Mouse (Mus musculus): ENCODE measurements around the gene Clcnkb. TPM values are rescaled to one million over a fixed set of nuclear protein-coding genes. Genes with fewer than 3 reads are reported as not detected.

Clcnkb gene
- total and polyA plus RNA-seq, 3 experiments: not detected

- Histone ChIP-seq H3K9me3 (replicated peaks; ENCODE audit: insufficient read depth, low read length) (no peaks in the 10 kb centered on the region), H3K4me1 (ENCODE audit: control insufficient read depth in 1 of 2, insufficient read depth in 2 of 2, low read length in 2 of 2) (no peaks in the 10 kb centered on the region; a peak in 1 of 4 replicates), H3K9ac (ENCODE audit: control insufficient read depth, low read depth, low read length, poor library complexity, severe bottlenecking) (no peak overlapping the region), H3K27me3 (ENCODE audit: control insufficient read depth in 1 of 2, insufficient read depth in 2 of 2, low read length in 2 of 2) (no peaks in the 10 kb centered on the region), H3K79me2 (ENCODE audit: control insufficient read depth, insufficient read depth, low read length, poor library complexity) (no peaks in the 10 kb centered on the region), H3K4me3 (ENCODE audit: control insufficient read depth in 1 of 2, insufficient read depth in 1 of 2, low read depth in 2 of 2, low read length in 2 of 2) (no peak overlapping the region), H3K27ac (ENCODE audit: control insufficient read depth, low read depth, low read length) (no peak overlapping the region), H3K36me3 (ENCODE audit: control insufficient read depth in 1 of 2, insufficient read depth in 2 of 2, low read length in 2 of 2) (no peaks in the 10 kb centered on the region)
- TF ChIP-seq ELF1 (IDR thresholded peaks at IDR 0.05; ENCODE audit: low read depth, low read length): no peak
- no peak for TF ChIP-seq POLR2AphosphoS2 (IDR thresholded peaks at IDR 0.05; ENCODE audit: low read length)
- no peak for TF ChIP-seq SMC3 (IDR thresholded peaks at IDR 0.05; ENCODE audit: low read depth, low read length)
- TF ChIP-seq CTCF (IDR thresholded peaks at IDR 0.05 in 2 of 3, conservative IDR thresholded peaks at IDR 0.05 in 1 of 3; ENCODE audit: control insufficient read depth in 1 of 3, insufficient read depth in 1 of 3, low read depth in 2 of 3, low read length in 3 of 3, poor library complexity in 1 of 3, severe bottlenecking in 1 of 3): no peak
- no peak for TF ChIP-seq ZC3H11A (IDR thresholded peaks at IDR 0.05; ENCODE audit: low read depth, low read length)
- TF ChIP-seq SIN3A (IDR thresholded peaks at IDR 0.05; ENCODE audit: low read length): no peak
- no peak for TF ChIP-seq ETS1 (IDR thresholded peaks at IDR 0.05; ENCODE audit: low read depth, low read length)
- TF ChIP-seq ZNF384 (IDR thresholded peaks at IDR 0.05; ENCODE audit: low read depth, low read length): no peak
- no peak for TF ChIP-seq RAD21 (IDR thresholded peaks at IDR 0.05; ENCODE audit: low read depth, low read length)
- no peak for TF ChIP-seq POLR2A (IDR thresholded peaks at IDR 0.05; ENCODE audit: control insufficient read depth in 1 of 2, insufficient read depth in 1 of 2, low read depth in 1 of 2, low read length in 2 of 2, poor library complexity in 1 of 2)
- no peak for TF ChIP-seq MYB (IDR thresholded peaks at IDR 0.05; ENCODE audit: low read depth, low read length)
- no peak for TF ChIP-seq CHD1 (IDR thresholded peaks at IDR 0.05; ENCODE audit: low read depth, low read length)
- no peak for TF ChIP-seq TAL1 (IDR thresholded peaks at IDR 0.05; ENCODE audit: low read length)
- no peak for TF ChIP-seq USF2 (IDR thresholded peaks at IDR 0.05; ENCODE audit: borderline replicate concordance in 1 of 2, insufficient read depth in 1 of 2, low read depth in 1 of 2, low read length in 2 of 2)
- no peak for TF ChIP-seq MAFK (IDR thresholded peaks at IDR 0.05; ENCODE audit: borderline replicate concordance, low read depth, low read length)
- DNase-seq (ENCODE audit: low read depth, low spot score): no peak
These were observed 58.0 kb downstream of the Clcnkb start for GRCm38 (mm10) chr4:141357811-141358210.

Other genes with a start within 250 kb of the Clcnkb start
- gene Rsg1, start 202.1 kb downstream of the Clcnkb start, total RNA-seq (2012; rRNA removed): 3.7 and 5.8 TPM in 2 replicates
- 1 to 10 TPM in 1 of 2 experiments, not detected in 1; 4.8 TPM for gene Rsg1, start 202.1 kb downstream of the Clcnkb start, polyA plus RNA-seq (2012; ENCODE audit: insufficient read depth in 1 of 2, insufficient read length in 2 of 2, low read depth in 1 of 2, low replicate concordance in 2 of 2, missing spikeins in 1 of 2)
- 0.03 TPM in 1 of 2 replicates, not detected in the other for gene Arhgef19, start 176.5 kb downstream of the Clcnkb start, total RNA-seq (2012; rRNA removed)
- gene Arhgef19, start 176.5 kb downstream of the Clcnkb start, polyA plus RNA-seq (2012; ENCODE audit: insufficient read depth in 1 of 2, insufficient read length in 2 of 2, low read depth in 1 of 2, low replicate concordance in 2 of 2, missing spikeins in 1 of 2): under 1 TPM in 1 of 2 experiments, not detected in 1; 0.78 TPM
- 2.3 and 2.5 TPM in 2 replicates for gene Epha2, start 114.8 kb downstream of the Clcnkb start, total RNA-seq (2012; rRNA removed)
- gene Epha2, start 114.8 kb downstream of the Clcnkb start, polyA plus RNA-seq (2012; ENCODE audit: insufficient read depth in 1 of 2, insufficient read length in 2 of 2, low read depth in 1 of 2, low replicate concordance in 2 of 2, missing spikeins in 1 of 2): 1 to 10 TPM in 1 of 2 experiments, not detected in 1; 5.9 TPM
- gene Fam131c, start 47.8 kb downstream of the Clcnkb start, total RNA-seq (2012; rRNA removed): not detected in 2 replicates
- gene Fam131c, start 47.8 kb downstream of the Clcnkb start, polyA plus RNA-seq (2012; ENCODE audit: insufficient read depth in 1 of 2, insufficient read length in 2 of 2, low read depth in 1 of 2, low replicate concordance in 2 of 2, missing spikeins in 1 of 2): not detected
- not detected in 2 replicates for gene Clcnka, start 17.3 kb downstream of the Clcnkb start, total RNA-seq (2012; rRNA removed)
- not detected for gene Clcnka, start 17.3 kb downstream of the Clcnkb start, polyA plus RNA-seq (2012; ENCODE audit: insufficient read depth in 1 of 2, insufficient read length in 2 of 2, low read depth in 1 of 2, low replicate concordance in 2 of 2, missing spikeins in 1 of 2)
- not detected in 2 replicates for gene Hspb7, start 4.8 kb upstream of the Clcnkb start, total RNA-seq (2012; rRNA removed)
- gene Hspb7, start 4.8 kb upstream of the Clcnkb start, polyA plus RNA-seq (2012; ENCODE audit: insufficient read depth in 1 of 2, insufficient read length in 2 of 2, low read depth in 1 of 2, low replicate concordance in 2 of 2, missing spikeins in 1 of 2): not detected
- not detected in 2 replicates for gene Srarp, start 20.1 kb upstream of the Clcnkb start, total RNA-seq (2012; rRNA removed)
- not detected for gene Srarp, start 20.1 kb upstream of the Clcnkb start, polyA plus RNA-seq (2012; ENCODE audit: insufficient read depth in 1 of 2, insufficient read length in 2 of 2, low read depth in 1 of 2, low replicate concordance in 2 of 2, missing spikeins in 1 of 2)
- gene Zbtb17, start 28.6 kb upstream of the Clcnkb start, total RNA-seq (2012; rRNA removed): 32.3 and 36.4 TPM in 2 replicates
- 10 to 100 TPM in 1 of 2 experiments, not detected in 1; 63.2 TPM for gene Zbtb17, start 28.6 kb upstream of the Clcnkb start, polyA plus RNA-seq (2012; ENCODE audit: insufficient read depth in 1 of 2, insufficient read length in 2 of 2, low read depth in 1 of 2, low replicate concordance in 2 of 2, missing spikeins in 1 of 2)
- gene Spen, start 122.6 kb upstream of the Clcnkb start, total RNA-seq (2012; rRNA removed): 11.9 and 12.6 TPM in 2 replicates
- gene Spen, start 122.6 kb upstream of the Clcnkb start, polyA plus RNA-seq (2012; ENCODE audit: insufficient read depth in 1 of 2, insufficient read length in 2 of 2, low read depth in 1 of 2, low replicate concordance in 2 of 2, missing spikeins in 1 of 2): 100 to 1,000 TPM in 1 of 2 experiments, 10 to 100 TPM in 1; 46.9 to 102 TPM
- not detected in 2 replicates for gene Fblim1, start 190.1 kb upstream of the Clcnkb start, total RNA-seq (2012; rRNA removed)
- gene Fblim1, start 190.1 kb upstream of the Clcnkb start, polyA plus RNA-seq (2012; ENCODE audit: insufficient read depth in 1 of 2, insufficient read length in 2 of 2, low read depth in 1 of 2, low replicate concordance in 2 of 2, missing spikeins in 1 of 2): not detected
- not detected in 2 replicates for gene Tmem82, start 202.6 kb upstream of the Clcnkb start, total RNA-seq (2012; rRNA removed)
- under 1 TPM in 1 of 2 experiments, not detected in 1; 0.21 TPM for gene Tmem82, start 202.6 kb upstream of the Clcnkb start, polyA plus RNA-seq (2012; ENCODE audit: insufficient read depth in 1 of 2, insufficient read length in 2 of 2, low read depth in 1 of 2, low replicate concordance in 2 of 2, missing spikeins in 1 of 2)
- not detected in 2 replicates for gene Slc25a34, start 207.8 kb upstream of the Clcnkb start, total RNA-seq (2012; rRNA removed)
- gene Slc25a34, start 207.8 kb upstream of the Clcnkb start, polyA plus RNA-seq (2012; ENCODE audit: insufficient read depth in 1 of 2, insufficient read length in 2 of 2, low read depth in 1 of 2, low replicate concordance in 2 of 2, missing spikeins in 1 of 2): under 1 TPM in 1 of 2 experiments, not detected in 1; 0.10 TPM
- gene Plekhm2, start 248.9 kb upstream of the Clcnkb start, total RNA-seq (2012; rRNA removed): 4.8 and 6.5 TPM in 2 replicates
- 10 to 100 TPM in 1 of 2 experiments, not detected in 1; 15.4 TPM for gene Plekhm2, start 248.9 kb upstream of the Clcnkb start, polyA plus RNA-seq (2012; ENCODE audit: insufficient read depth in 1 of 2, insufficient read length in 2 of 2, low read depth in 1 of 2, low replicate concordance in 2 of 2, missing spikeins in 1 of 2)